Mouse (Mus musculus): ENCODE measurements around the gene Nmnat3.
"Not testable (repeated sequence)": the region's sequence is repeated elsewhere in the genome, so short reads cannot be mapped to it uniquely, and the experiment has no call there.

GRCm38 (mm10) chr9:98287135-98287534, at the start of gene Nmnat3:
- not testable (repeated sequence) for TF ChIP-seq HCFC1 (IDR thresholded peaks at IDR 0.05; ENCODE audit: borderline replicate concordance, insufficient read depth, low read length); CHD2 (IDR thresholded peaks at IDR 0.05; ENCODE audit: low read depth, low read length); ZNF384 (IDR thresholded peaks at IDR 0.05; ENCODE audit: low read depth, low read length)
